Mouse (Mus musculus) embryo, embryonic 11 days (tissue): ENCODE measurements around the gene Dpysl4.

Source experiments
- DNase-seq: peaks from one replicate; pipeline ENCODE4 v3.0.0-alpha.2; 2015

The Dpysl4 gene

GRCm38 (mm10) chr7:139085629-139086194, at the start of gene Dpysl4:
TSS of gene Dpysl4 (plus strand) at chr7:139086001.
- DNase-seq = peak; percentile 94

DNA sequence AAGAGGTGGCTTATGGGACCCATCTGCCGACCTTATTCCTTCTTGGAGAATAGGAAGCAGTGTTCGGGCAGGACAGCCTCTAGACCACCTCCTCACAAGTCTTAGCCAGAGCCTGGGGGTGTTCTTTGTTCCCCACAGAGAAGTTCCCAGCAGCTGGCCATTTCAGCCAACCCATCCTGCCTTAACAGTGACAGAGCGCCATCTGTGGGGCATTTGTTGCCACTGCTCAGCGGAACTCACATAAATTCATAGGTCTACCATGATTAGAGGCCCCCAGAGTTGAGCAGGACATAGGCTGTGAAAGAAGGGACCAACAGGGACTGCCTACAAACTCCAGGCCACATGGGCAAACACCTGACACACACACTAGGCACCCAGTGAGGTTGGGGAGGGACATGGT, 22.4 kb upstream of the Dpysl4 start:
- peak; percentile 30 for DNase-seq

- DNase-seq = peak; percentile 86
These were observed 17.6 kb upstream of the Dpysl4 start for GRCm38 (mm10) chr7:139068182-139068623.

GRCm38 (mm10) chr7:139074189-139074588, 11.6 kb upstream of the Dpysl4 start:
- peak; percentile 50 for DNase-seq

DNA sequence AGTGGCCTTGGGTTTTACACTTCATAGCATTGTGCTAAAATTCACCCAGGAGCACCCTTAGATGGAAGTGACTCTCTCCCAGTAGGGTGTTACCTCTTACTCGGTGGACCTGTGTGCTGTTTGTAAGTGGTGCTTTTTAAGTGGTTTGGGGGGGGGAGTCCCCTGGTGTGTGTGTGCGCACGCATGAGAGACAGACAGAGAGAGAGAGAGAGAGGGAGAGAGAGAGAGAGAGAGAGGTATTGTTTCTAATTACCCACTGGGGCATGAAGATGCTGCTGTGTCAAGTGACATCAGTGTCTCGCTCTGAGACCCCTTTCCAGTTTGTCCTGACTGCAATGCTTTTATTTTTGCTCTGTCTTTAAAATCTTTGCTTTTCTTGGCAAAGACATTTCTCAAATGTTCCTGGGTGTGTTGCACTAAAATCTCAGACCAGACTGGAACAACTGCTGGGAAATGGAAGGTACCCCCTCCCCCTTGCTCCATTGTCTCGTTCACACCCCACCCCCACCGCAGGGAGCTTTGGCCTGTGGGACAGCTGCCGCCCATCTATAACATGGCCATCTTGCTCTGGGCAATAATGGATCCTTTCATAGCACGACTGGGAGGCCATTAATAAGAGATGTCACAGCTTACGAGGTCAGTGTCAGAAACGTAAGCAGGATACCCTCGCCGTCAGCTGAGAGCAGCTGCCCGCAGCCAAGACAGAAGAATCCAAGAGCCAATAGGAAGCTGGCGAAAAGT, 10.6 kb upstream of the Dpysl4 start:
- DNase-seq = peak; percentile 78

- DNase-seq = peak; percentile 57
These were observed 8.5 kb upstream of the Dpysl4 start for GRCm38 (mm10) chr7:139077283-139077682.

DNA sequence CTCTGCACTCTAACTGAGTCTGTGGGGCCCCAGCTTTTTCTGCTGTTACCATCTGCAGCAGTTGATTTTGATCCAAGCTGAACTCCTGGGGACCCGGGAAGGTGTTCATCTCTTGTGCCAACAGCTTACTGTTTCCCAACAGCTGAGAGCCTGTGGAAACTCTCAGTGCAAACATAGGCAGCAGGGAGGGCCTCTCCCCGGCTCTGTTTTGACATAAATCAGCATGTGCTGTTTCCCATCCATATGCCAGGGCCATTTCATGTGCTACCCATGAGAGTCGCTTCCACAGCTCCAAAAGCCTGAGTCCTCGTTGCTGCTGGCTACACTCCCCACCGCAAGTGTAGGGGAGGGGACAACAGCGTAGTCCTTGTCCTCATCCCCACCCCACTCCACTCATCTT, 7.6 kb upstream of the Dpysl4 start:
- peak; percentile 24 for DNase-seq

DNA sequence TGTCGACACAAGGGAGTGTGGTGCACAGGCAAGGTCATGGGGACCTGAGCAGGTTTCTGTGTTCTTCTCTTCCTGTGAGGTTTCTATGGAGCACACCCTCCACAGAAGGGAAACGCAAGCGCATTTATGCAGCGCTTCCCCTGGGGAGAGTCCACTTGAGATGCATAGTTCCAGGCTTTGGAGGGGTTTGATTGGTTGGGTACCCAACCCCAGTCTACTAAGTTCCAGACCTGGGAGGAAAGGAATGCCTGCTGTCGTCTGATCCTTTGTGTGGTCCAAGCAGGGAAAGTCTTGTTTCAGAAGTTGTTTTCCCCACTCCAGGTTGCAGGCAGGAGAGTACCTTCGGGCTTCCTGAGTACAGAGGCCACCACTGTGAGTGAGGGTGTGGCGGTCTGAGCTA, 6.7 kb upstream of the Dpysl4 start:
- no peak for DNase-seq

- no peak for DNase-seq
These were observed 5.1 kb upstream of the Dpysl4 start for GRCm38 (mm10) chr7:139080714-139081113.

GRCm38 (mm10) chr7:139081158-139081557, 4.6 kb upstream of the Dpysl4 start:
- no peak for DNase-seq

- no peak for DNase-seq
These were observed 3.5 kb upstream of the Dpysl4 start for GRCm38 (mm10) chr7:139082281-139082680.

DNA sequence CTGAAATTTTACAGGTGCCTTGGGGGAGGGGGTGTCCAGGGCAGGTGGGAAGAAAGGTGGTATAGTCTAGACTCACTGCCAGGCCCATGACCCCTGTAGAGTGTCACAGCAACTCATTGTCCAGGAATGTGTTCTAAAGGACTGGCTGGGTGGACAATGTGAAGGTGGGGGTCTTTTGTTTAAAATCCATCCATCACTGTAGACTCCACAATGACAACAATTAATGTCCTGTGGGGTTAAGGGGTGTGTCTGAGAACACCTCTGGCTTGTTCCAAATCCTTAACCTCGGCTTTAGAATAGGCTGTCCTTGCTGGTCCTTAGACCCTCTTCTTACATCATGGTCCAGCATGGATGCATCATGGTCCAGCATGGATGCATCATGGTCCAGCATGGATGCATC, 1.5 kb upstream of the Dpysl4 start:
- no peak for DNase-seq

GRCm38 (mm10) chr7:139086195-139087158, 676 bp downstream of the Dpysl4 start:
- DNase-seq = peak; percentile 75

DNA sequence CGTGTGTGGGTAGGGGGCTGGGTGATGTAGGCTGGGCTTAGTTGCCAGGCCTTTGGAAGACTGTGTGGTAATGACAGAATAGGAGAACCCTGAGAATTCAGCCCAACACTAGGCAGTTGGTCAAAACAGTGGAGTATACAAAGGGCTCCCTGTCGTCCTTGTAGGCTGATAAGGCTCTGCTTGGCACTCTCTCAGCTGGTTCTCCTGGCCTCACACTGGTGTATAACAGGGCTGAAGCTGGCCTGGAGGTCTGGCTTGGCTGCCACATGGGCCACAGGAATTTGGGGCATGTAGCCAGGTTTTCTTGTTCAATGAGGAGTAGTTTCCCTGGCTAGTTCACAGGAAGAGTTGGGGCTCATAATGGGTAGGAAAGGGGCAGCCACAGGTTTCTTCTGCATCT, 2.0 kb downstream of the Dpysl4 start:
- DNase-seq = no peak

DNA sequence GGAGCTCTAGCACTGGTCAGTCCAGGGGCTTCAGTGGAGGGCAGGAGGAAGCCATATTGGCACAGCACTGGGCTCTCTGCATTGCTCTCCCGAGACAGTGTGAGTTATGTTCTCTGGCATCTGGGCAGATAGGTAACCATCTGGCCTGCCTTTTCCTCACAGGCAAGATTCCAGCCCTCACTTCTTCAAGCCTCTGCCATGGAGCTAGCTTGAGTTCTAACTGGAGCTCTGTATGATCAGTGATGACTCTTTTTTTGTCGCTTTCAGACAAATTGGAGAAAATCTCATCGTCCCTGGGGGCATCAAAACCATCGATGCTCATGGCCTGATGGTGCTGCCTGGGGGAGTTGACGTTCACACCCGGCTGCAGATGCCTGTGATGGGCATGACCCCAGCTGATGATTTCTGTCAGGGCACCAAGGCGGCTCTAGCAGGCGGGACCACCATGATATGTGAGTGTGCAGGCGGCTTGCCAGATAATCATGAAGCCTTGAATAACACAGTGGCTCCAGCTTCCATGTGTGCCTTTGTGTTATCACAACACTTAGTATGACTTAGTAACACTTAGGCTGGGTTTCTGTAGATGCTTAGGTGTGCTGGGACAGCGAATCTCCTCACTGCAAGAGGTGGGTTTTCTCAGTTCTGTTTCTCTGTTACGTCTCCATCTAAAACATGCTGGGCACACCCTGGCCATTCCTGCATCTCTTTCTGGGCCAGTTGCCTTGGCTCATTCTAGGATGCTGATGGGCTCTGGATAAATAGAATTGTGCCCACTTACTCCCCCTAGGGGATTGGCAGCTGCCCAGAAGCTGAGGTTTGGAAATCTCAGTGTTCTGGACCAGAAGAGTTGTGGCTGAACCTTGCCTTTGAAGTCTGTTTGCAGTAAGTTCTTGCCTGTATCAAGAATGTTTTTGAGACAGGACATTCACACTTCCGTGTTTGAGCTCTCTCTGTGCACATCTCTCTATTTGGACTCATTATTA, 4.4 kb downstream of the Dpysl4 start:
- no peak for DNase-seq

DNA sequence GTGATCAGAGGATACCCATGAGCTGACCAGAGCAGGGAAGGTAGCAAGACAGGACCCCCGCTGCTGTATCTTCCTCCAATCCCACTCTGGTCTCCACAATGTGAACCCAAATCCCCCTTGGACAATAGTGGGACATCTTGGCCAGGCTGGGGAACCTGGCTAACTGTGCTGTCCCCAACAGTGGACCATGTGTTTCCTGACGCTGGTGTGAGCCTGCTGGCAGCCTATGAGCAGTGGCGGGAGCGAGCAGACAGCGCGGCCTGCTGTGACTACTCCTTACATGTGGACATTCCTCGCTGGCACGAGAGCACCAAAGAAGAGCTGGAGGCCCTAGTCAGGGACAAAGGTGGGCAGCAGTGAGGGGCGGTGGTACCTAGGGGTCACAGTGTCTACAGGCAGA, 5.9 kb downstream of the Dpysl4 start:
- no peak for DNase-seq

- DNase-seq = no peak
These were observed 6.9 kb downstream of the Dpysl4 start for GRCm38 (mm10) chr7:139092676-139093075.

GRCm38 (mm10) chr7:139093124-139093523, 7.3 kb downstream of the Dpysl4 start:
- no peak for DNase-seq

DNA sequence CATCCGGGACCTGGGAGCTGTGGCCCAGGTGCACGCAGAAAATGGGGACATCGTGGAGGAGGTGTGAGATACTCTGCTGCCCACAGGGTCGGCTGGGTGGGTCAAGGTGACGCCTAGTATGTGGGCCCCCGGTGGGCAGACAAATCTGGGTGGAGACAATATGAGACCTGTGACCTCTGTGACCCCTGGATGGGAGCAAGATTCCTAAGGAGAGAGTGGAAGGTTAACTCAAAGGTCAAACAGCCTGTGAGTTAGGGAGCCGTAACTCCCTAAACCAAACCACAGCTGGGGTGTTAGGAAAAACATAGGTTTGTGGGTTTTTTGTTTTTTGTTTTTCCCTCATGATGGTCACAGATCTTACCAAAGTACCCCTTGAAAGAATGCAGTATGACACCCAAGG, 8.0 kb downstream of the Dpysl4 start:
- no peak for DNase-seq

DNA sequence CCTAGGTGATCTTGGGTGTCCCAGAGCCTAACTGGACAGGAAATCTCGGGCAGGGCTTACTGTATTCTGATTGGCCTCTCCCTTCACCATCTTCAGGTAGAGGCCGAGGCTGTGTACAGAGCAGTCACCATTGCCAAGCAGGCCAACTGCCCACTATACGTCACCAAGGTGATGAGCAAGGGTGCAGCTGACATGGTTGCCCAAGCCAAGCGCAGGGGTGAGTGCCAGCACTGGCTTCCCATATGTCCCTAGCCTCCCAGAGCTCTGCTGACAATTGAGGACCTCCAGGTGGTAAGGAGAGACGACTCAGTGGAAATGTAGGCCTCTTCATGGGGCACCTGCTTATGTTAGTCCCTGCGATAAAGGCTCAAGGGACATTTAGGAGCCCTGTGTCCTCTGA, 9.0 kb downstream of the Dpysl4 start:
- no peak for DNase-seq

DNA sequence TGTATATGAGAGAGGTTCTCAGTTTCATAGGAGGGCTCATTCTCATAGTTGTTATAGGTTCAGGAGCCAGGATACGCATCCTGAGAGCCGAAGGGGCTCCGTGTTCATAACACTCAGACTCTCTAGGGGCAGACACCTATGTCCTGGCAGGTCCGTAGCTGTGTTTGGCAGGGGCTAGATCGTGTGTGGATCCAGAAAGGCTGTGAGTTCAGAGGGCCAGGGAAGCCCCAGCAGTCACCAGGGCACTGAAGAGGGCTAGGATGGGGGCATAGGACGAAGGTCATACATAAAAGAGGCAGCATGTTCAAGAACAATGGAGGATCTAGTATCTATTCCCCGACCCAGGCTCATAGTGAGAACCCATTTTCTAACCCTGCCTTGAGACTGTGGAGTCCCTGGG, 9.5 kb downstream of the Dpysl4 start:
- no peak for DNase-seq

DNA sequence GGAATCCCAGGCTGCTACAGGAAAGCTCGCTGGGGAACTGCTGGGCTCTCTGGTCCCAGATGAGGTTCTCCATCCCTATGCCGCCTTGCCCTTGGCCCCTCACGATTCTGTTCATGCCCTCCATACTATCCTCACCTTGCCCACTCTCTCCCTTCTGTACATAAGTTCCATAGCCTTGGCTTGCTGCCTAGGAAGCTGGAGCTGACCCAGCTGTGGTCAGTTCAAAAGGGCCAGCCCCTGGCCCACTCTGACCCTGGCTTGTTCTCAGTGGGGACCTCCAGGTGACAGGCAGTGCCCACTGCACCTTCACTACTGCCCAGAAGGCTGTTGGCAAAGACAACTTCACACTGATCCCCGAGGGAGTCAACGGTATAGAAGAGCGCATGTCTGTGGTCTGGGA, 10.6 kb downstream of the Dpysl4 start:
- DNase-seq = no peak
